Mouse (Mus musculus): Measurements from ENCODE around the gene Dnajc7. TPM values are rescaled to one million over a fixed set of nuclear protein-coding genes. Genes with fewer than 3 reads are reported as not detected.
"Not testable (repeated sequence)": the region's sequence is repeated elsewhere in the genome, so short reads cannot be mapped to it uniquely, and the experiment has no call there.

Gene Dnajc7
- polyA plus RNA-seq, 1 experiment = 246 TPM

- not testable (repeated sequence) for H3K4me1 ChIP-seq (ENCODE audit: control insufficient read depth, insufficient read depth, insufficient read length, low read length); H3K4me3 ChIP-seq (ENCODE audit: insufficient read depth, low read depth, low read length); H3K27ac ChIP-seq (replicated peaks; ENCODE audit: low read depth, low read length)
Measured at GRCm38 (mm10) chr11:100534411-100534810, 85.6 kb downstream of the Dnajc7 start.

GRCm38 (mm10) chr11:100533871-100534270 lies 86.1 kb downstream of the Dnajc7 start:
- no peak overlapping the region for H3K27ac ChIP-seq (replicated peaks; ENCODE audit: low read depth, low read length)
- no peak overlapping the region for H3K4me3 ChIP-seq (ENCODE audit: insufficient read depth, low read depth, low read length)
- H3K4me1 ChIP-seq (ENCODE audit: control insufficient read depth, insufficient read depth, insufficient read length, low read length) = no peaks in the 10 kb centered on the region

Other genes with a start within 250 kb of the Dnajc7 start
- gene Jup, start 222.4 kb downstream of the Dnajc7 start, polyA plus RNA-seq (2012; ENCODE audit: insufficient read depth, insufficient read length, missing spikeins) = 24.9 and 31.0 TPM in 2 replicates
- 5.7 and 9.8 TPM in 2 replicates for gene P3h4, start 205.3 kb downstream of the Dnajc7 start, polyA plus RNA-seq (2012; ENCODE audit: insufficient read depth, insufficient read length, missing spikeins)
- 1.7 and 3.3 TPM in 2 replicates for gene Fkbp10, start 204.5 kb downstream of the Dnajc7 start, polyA plus RNA-seq (2012; ENCODE audit: insufficient read depth, insufficient read length, missing spikeins)
- 14.7 and 16.3 TPM in 2 replicates for gene Nt5c3b, start 178.4 kb downstream of the Dnajc7 start, polyA plus RNA-seq (2012; ENCODE audit: insufficient read depth, insufficient read length, missing spikeins)
- gene Klhl10, start 178.3 kb downstream of the Dnajc7 start, polyA plus RNA-seq (2012; ENCODE audit: insufficient read depth, insufficient read length, missing spikeins) = not detected in 2 replicates
- gene Klhl11, start 147.4 kb downstream of the Dnajc7 start, polyA plus RNA-seq (2012; ENCODE audit: insufficient read depth, insufficient read length, missing spikeins) = 2.5 and 3.4 TPM in 2 replicates
- gene Acly, start 92.2 kb downstream of the Dnajc7 start, polyA plus RNA-seq (2012; ENCODE audit: insufficient read depth, insufficient read length, missing spikeins) = 2,639 and 2,906 TPM in 2 replicates
- 28.0 and 35.4 TPM in 2 replicates for gene Ttc25, start 74.6 kb downstream of the Dnajc7 start, polyA plus RNA-seq (2012; ENCODE audit: insufficient read depth, insufficient read length, missing spikeins)
- gene Cnp, start 45.3 kb downstream of the Dnajc7 start, polyA plus RNA-seq (2012; ENCODE audit: insufficient read depth, insufficient read length, missing spikeins) = 7.7 and 8.4 TPM in 2 replicates
- gene Nkiras2, start 924 bp downstream of the Dnajc7 start, polyA plus RNA-seq (2012; ENCODE audit: insufficient read depth, insufficient read length, missing spikeins) = 32.0 and 37.6 TPM in 2 replicates
- gene Zfp385c, start 72.3 kb upstream of the Dnajc7 start, polyA plus RNA-seq (2012; ENCODE audit: insufficient read depth, insufficient read length, missing spikeins) = not detected in 2 replicates
- gene Dhx58, start 84.1 kb upstream of the Dnajc7 start, polyA plus RNA-seq (2012; ENCODE audit: insufficient read depth, insufficient read length, missing spikeins) = 3.6 and 6.4 TPM in 2 replicates
- gene Kat2a, start 92.3 kb upstream of the Dnajc7 start, polyA plus RNA-seq (2012; ENCODE audit: insufficient read depth, insufficient read length, missing spikeins) = 6.9 and 8.4 TPM in 2 replicates
- not detected in 2 replicates for gene Hspb9, start 93.7 kb upstream of the Dnajc7 start, polyA plus RNA-seq (2012; ENCODE audit: insufficient read depth, insufficient read length, missing spikeins)
- 148 and 163 TPM in 2 replicates for gene Rab5c, start 118.0 kb upstream of the Dnajc7 start, polyA plus RNA-seq (2012; ENCODE audit: insufficient read depth, insufficient read length, missing spikeins)
- not detected in 2 replicates for gene Kcnh4, start 139.8 kb upstream of the Dnajc7 start, polyA plus RNA-seq (2012; ENCODE audit: insufficient read depth, insufficient read length, missing spikeins)
- not detected in 2 replicates for gene Hcrt, start 142.8 kb upstream of the Dnajc7 start, polyA plus RNA-seq (2012; ENCODE audit: insufficient read depth, insufficient read length, missing spikeins)
- 9.4 and 11.1 TPM in 2 replicates for gene Ghdc, start 150.8 kb upstream of the Dnajc7 start, polyA plus RNA-seq (2012; ENCODE audit: insufficient read depth, insufficient read length, missing spikeins)
- gene Stat5b, start 230.6 kb upstream of the Dnajc7 start, polyA plus RNA-seq (2012; ENCODE audit: insufficient read depth, insufficient read length, missing spikeins) = 15.1 and 18.4 TPM in 2 replicates
- 18.9 and 34.2 TPM in 2 replicates for gene Stat5a, start 239.2 kb upstream of the Dnajc7 start, polyA plus RNA-seq (2012; ENCODE audit: insufficient read depth, insufficient read length, missing spikeins)